Mouse (Mus musculus) megakaryocyte, embryonic 14.5 days (primary cell): ENCODE measurements around the gene Smpd3. TPM values are rescaled to one million over a fixed set of nuclear protein-coding genes. Genes with fewer than 3 reads are reported as not detected.
A peak's percentile ranks its signal among the peaks of the same experiment; 100 is the strongest.

Source experiments
- H3K27me3 ChIP-seq: replicated peaks from 2 replicates; pipeline ENCODE3; 2012; ENCODE audit warnings: inconsistent platforms
- H3K36me3 ChIP-seq: replicated peaks from 2 replicates; pipeline ENCODE3; 2012; ENCODE audit warnings: low read length, inconsistent platforms, mixed read lengths
- H3K4me1 ChIP-seq: 2 replicates; pipeline ENCODE4 v1.6.1; 2012; ENCODE audit warnings: inconsistent platforms
- H3K4me3 ChIP-seq: replicated peaks from 2 replicates; pipeline ENCODE3; 2012; ENCODE audit warnings: moderate library complexity, mild to moderate bottlenecking, inconsistent platforms
- H3K9me3 ChIP-seq: 2 replicates; pipeline ENCODE4 v1.6.1; 2012; ENCODE audit warnings: inconsistent platforms
- FLI1 ChIP-seq: IDR thresholded peaks from 2 replicates; pipeline ENCODE4 v1.6.1; 2012; ENCODE audit warnings: low read length, inconsistent platforms, mixed read lengths
- GATA1 ChIP-seq: IDR thresholded peaks from 3 replicates; pipeline ENCODE4 v1.6.1; 2012; ENCODE audit warnings: mixed read lengths, low read length, inconsistent platforms, borderline replicate concordance
- polyA plus RNA-seq: library from polyadenylated mRNA; stranded (reverse); fragments of >175 nt; gene quantifications from 2 replicates; pipeline ENCODE4 v1.2.3, GENCODE M21; 2012; ENCODE audit warnings: low replicate concordance; ENCODE audit not compliant: insufficient read depth

Smpd3 gene
- polyA plus RNA-seq, 1 experiment: not detected

DNA sequence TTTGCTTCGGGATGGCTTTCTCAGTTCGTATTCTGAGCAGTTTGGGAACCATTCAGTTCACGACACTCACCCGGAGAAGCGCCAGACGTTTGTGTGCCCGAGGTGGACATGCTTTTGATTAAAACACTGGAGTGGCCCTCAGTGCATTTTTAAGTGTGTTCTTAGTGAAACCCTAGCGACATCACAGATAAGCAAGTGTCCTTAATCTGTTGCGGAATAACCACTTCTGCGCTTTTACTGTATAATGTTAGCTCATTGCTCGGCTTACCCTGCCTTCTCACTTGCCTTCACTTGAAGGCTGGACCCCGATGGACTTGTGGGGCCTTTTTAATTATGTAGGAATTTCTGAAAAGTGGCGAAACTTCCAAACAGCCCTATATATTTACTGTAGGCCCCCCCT lies 126.4 kb downstream of the Smpd3 start:
- Histone ChIP-seq H3K9me3 (no peaks in the 10 kb centered on the region), H3K4me1 (peaks cover 34% of the 10 kb centered on the region), H3K4me3 (peak overlapping the region; percentile 95), H3K36me3 (peaks cover 51% of the 10 kb centered on the region), H3K27me3 (no peaks in the 10 kb centered on the region)
- TF ChIP-seq FLI1 (no peak), GATA1 (no peak)

DNA sequence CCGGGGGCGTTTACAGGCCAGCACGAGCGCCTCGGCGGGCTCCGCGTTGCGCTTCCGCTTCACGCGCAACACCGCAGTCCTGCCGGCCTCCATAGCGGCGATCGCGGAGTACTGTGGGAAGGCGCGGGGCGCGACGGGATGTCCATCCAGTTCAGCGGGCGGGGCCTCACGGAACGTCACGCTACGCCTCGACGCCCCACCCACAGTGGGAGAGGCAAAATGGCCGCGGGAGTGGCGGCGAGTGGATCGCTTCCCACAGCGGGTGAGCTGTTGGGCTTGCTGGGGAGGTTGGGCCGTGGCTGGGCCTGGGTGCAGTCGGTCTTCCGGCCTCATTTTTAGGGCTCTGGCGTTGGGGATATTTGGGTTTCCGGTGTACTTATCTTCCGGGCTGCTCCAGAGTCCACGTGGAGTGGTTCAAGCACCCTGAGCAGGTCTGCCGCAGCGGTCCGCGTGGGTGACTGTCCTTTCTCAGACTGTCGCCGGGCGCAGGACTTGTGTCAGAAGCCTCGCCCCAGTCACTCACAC lies 126.9 kb downstream of the Smpd3 start, which contains the start of the genes Slc7a6os and Prmt7:
Slc7a6os (minus strand) TSS at position 115 of the 525 bp plus-strand sequence.
Prmt7 (plus strand) TSS at position 116 of the 525 bp plus-strand sequence.
- TF ChIP-seq GATA1 (no peak), FLI1 (no peak)
- H3K4me3 ChIP-seq: peak within 1 kb of the TSS; percentile 95
- H3K4me1 ChIP-seq: peaks cover 34% of the 10 kb centered on the region
- peaks cover 48% of the 10 kb centered on the region for H3K36me3 ChIP-seq
- no peaks in the 10 kb centered on the region for H3K9me3 ChIP-seq
- no peaks in the 10 kb centered on the region for H3K27me3 ChIP-seq

DNA sequence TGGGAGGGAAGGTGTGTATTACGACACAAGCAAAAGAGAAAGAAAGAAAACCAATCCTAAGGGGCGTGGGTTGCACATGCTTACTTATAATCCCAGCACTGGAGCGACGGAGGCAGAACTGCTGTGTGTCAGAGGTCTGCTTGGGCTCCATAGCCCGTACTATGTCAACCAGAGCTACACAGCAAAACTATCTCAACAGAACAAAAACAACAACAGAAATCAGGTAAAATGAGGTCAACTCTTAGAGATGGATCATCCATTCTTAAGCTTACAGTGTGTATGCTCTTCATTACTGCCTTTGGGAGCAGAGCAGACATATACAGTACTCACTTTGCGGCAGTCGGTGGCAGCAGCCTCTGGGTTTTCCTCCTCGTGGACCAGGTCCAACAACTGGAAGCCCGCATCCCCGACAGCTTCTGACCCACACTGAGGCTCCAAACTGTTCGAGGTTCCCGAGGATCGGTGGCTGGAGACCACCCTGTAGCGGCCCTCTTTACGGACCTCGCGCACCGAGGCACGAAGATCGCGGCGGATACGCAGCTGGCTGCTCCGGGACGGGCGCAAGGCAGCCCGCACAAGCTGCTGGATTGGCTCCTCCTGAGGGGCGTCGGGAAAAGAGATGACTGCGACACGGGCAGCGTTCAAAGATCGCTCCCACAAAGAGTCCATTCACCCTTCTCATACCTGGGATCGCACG lies 127.6 kb downstream of the Smpd3 start:
- peak overlapping the region; percentile 95 for H3K4me3 ChIP-seq
- peaks cover 46% of the 10 kb centered on the region for H3K36me3 ChIP-seq
- H3K27me3 ChIP-seq: no peaks in the 10 kb centered on the region
- no peaks in the 10 kb centered on the region for H3K9me3 ChIP-seq
- peaks cover 34% of the 10 kb centered on the region for H3K4me1 ChIP-seq
- TF ChIP-seq GATA1: no peak

Other genes starting within 250 kb of the Smpd3 start
- gene Esrp2, start 201.0 kb downstream of the Smpd3 start, polyA plus RNA-seq: 1.6 and 7.5 TPM in 2 replicates
- 16.9 and 32.0 TPM in 2 replicates for gene Pla2g15, start 187.6 kb downstream of the Smpd3 start, polyA plus RNA-seq
- 3.1 and 3.6 TPM in 2 replicates for gene Slc7a6, start 169.1 kb downstream of the Smpd3 start, polyA plus RNA-seq
- 11.7 and 21.5 TPM in 2 replicates for gene Slc7a6os, start 127.1 kb downstream of the Smpd3 start, polyA plus RNA-seq
- gene Prmt7, start 127.1 kb downstream of the Smpd3 start, polyA plus RNA-seq: 2.9 and 9.4 TPM in 2 replicates
- 0.78 TPM in 1 of 2 replicates, not detected in the other for gene Zfp90, start 77.3 kb upstream of the Smpd3 start, polyA plus RNA-seq
- gene 6030452D12Rik, start 162.5 kb upstream of the Smpd3 start, polyA plus RNA-seq: not detected in 2 replicates
- gene Cdh3, start 172.9 kb upstream of the Smpd3 start, polyA plus RNA-seq: not detected in 2 replicates
- 10.6 TPM in 1 of 2 replicates, not detected in the other for gene Gm10073, start 235.5 kb upstream of the Smpd3 start, polyA plus RNA-seq